Mouse (Mus musculus) liver, embryonic 14.5 days (tissue): ENCODE measurements around the gene Ing3. TPM values are rescaled to one million over a fixed set of nuclear protein-coding genes. Genes with fewer than 3 reads are reported as not detected.

Experiments
- ATAC-seq: fragments of 200-750 bp; cut with Nextera tagmentation; 2 replicates; pipeline ENCODE4 v1.8.0; 2017; ENCODE audit warnings: moderate number of reproducible peaks, mild to moderate bottlenecking, moderate library complexity; ENCODE audit not compliant: insufficient read depth
- DNase-seq, 3 experiments: peaks; one replicate each; pipeline ENCODE4 v3.0.0-alpha.2; 2012 to 2013; ENCODE audit warnings: low read depth in 3 of 3, low spot score in 3 of 3
- H3K27ac ChIP-seq: fragments of 300-500 bp; sonication (generic); 2 replicates; pipeline ENCODE4 v1.5.1; 2014; ENCODE audit warnings: moderate library complexity, mild to moderate bottlenecking, control low read depth, inconsistent platforms
- H3K27me3 ChIP-seq: fragments of 300-500 bp; sonication (generic); 2 replicates; pipeline ENCODE4 v1.6.1; 2014; ENCODE audit warnings: mild to moderate bottlenecking, low read length, moderate library complexity; ENCODE audit not compliant: control insufficient read depth, insufficient read depth
- H3K36me3 ChIP-seq: fragments of 300-500 bp; sonication (generic); replicated peaks from 2 replicates; pipeline ENCODE4 v1.6.1; 2014; ENCODE audit warnings: low read depth; ENCODE audit not compliant: control insufficient read depth, insufficient read depth
- H3K4me1 ChIP-seq, 2 experiments: fragments of 200-500 bp in 1 of 2; fragments of 300-500 bp in 1 of 2; sonication (generic) in 1 of 2; replicated peaks; 2 replicates each; pipeline ENCODE4 v1.6.1; 2012 to 2014; ENCODE audit warnings: antibody characterized with exemption in 1 of 2, inconsistent platforms in 1 of 2, low read length in 1 of 2; ENCODE audit not compliant: control insufficient read depth in 2 of 2, insufficient read depth in 2 of 2
- H3K4me2 ChIP-seq: fragments of 300-500 bp; sonication (generic); 2 replicates; pipeline ENCODE4 v1.6.1; 2014; ENCODE audit warnings: low read depth, mild to moderate bottlenecking, control low read depth, moderate library complexity
- H3K4me3 ChIP-seq, 2 experiments: fragments of 200-500 bp in 1 of 2; fragments of 300-500 bp in 1 of 2; sonication (generic) in 1 of 2; 2 replicates each; pipeline ENCODE4 v1.5.1; 2012 to 2014; ENCODE audit warnings: low read depth in 2 of 2, low read length in 2 of 2, mild to moderate bottlenecking in 2 of 2, control low read depth in 1 of 2, inconsistent platforms in 1 of 2, moderate library complexity in 1 of 2; ENCODE audit not compliant: insufficient read depth in 1 of 2
- H3K9ac ChIP-seq: fragments of 300-500 bp; sonication (generic); replicated peaks from 2 replicates; pipeline ENCODE4 v1.6.1; 2014; ENCODE audit warnings: mild to moderate bottlenecking, control low read depth, moderate library complexity
- H3K9me3 ChIP-seq: fragments of 300-500 bp; sonication (generic); 2 replicates; pipeline ENCODE4 v1.6.1; 2016; ENCODE audit warnings: low read length, mixed read lengths; ENCODE audit not compliant: control insufficient read depth
- CTCF ChIP-seq: IDR thresholded peaks from 2 replicates; pipeline ENCODE4 v1.5.1; 2016; ENCODE audit warnings: antibody characterized with exemption, low read depth, control low read depth
- EP300 ChIP-seq: IDR thresholded peaks from 2 replicates; pipeline ENCODE4 v1.6.1; 2016; ENCODE audit warnings: antibody characterized with exemption, low read depth
- WGBS: fragments of 180-500 bp; shearing (Covaris S2); extraction: QIAGEN DNeasy Blood & Tissue Kit; methylation state at CpG from one replicate; pipeline ENCODE4 v1.1.7; 2014; ENCODE audit not compliant: insufficient replicate concordance; 5-methylcytosine and 5-hydroxymethylcytosine counted together
- polyA plus RNA-seq, 2 experiments: library from polyadenylated mRNA; depleted of rRNA in 1 of 2; stranded (reverse) in 1 of 2; unstranded in 1 of 2; fragments of >200 nt; fragmentation: Nextera tagmentation in 1 of 2; extraction: Ambion mirVana in 1 of 2; gene quantifications; 2 replicates each; pipeline versions ENCODE4 v1.2.1 to v1.2.3; 2012 to 2014

Ing3 gene
- polyA plus RNA-seq (2012; rRNA removed) (3.6 and 5.5 TPM in 2 replicates), polyA plus RNA-seq (2014; fragmentation: Nextera tagmentation; extraction: Ambion mirVana) (16.1 and 16.6 TPM in 2 replicates)

DNA sequence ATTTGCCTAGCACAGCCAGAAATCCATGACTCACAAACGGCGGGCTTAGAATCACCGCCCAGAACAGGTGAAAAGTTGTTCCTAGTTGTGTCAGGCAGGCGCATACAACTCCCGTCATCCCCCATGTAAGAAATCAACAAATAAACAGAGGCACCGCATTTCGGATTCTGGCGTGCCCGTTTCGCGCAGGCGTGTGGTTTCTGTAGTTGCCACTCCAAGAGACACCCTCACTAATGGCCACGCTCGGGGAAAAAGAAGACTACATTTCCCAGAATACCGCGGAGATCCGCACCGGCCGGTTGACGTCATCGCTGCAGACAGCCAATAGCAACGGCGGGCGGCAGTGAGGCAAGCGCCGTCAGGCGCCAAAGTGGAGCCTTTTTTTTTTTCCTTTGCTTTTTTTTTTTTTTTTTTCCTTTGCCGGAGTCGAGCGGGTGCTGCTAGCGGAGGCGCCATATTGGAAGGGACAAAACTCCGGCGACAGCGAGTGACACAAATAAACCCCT, at the start of gene Ing3:
Ing3 (plus strand) TSS at position 346 of the 506 bp plus-strand sequence.
- no peaks in the 10 kb centered on the region for H3K9me3 ChIP-seq
- H3K36me3 ChIP-seq, result 0 out of 2 replicates have a peak, but pooled peaks cover 3% of the 10 kb centered on the region
- TF ChIP-seq EP300 (no peak), CTCF (no peak)
- H3K4me3 ChIP-seq, result peak within 1 kb of the TSS; percentile 79 to 86
- H3K27me3 ChIP-seq, result no peaks in the 10 kb centered on the region
- DNase-seq, result peak; percentile 97 to 98 (median 98)
- H3K4me1 ChIP-seq, result peaks cover 6 to 10% of the 10 kb centered on the region in 2 experiments; a peak in 3 of 4 replicates
- H3K4me2 ChIP-seq, result peak within 1 kb of the TSS; percentile 95
- H3K27ac ChIP-seq, result peak within 1 kb of the TSS; percentile 92
- peak within 1 kb of the TSS; percentile 96 for H3K9ac ChIP-seq
- under 1% methylated on average over 35 of the region's 35 CpGs for WGBS
- ATAC-seq, result peak; percentile 94

DNA sequence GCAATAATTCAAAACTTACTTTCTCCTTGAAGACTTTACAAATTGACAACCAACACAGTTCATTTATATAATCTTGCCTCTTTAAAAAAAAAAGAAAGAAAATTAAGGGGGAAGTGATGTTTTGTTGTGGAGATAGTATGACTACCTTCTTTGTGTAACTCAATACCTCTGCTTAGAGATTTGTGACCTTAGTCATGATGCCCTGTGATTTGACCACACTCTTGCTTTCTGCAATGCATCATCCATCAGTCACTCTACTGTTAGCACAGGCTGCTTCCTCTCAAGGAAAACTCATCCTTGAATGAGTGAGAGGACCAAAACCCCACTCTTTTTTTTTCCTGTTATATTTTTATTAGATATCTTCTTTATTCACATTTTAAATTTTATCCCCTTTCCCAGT, 39.7 kb upstream of the Ing3 start:
- no peak for TF ChIP-seq CTCF
- no peak for TF ChIP-seq EP300
- Histone ChIP-seq H3K27ac (no peak overlapping the region), H3K4me1 (no peaks in the 10 kb centered on the region), H3K4me2 (no peak overlapping the region), H3K36me3 (no peaks in the 10 kb centered on the region), H3K9me3 (no peaks in the 10 kb centered on the region), H3K9ac (no peak overlapping the region), H3K4me3 (no peak overlapping the region), H3K27me3 (no peaks in the 10 kb centered on the region; the same call in 1 of the 2 replicates)
- DNase-seq (no peak), ATAC-seq (no peak)

DNA sequence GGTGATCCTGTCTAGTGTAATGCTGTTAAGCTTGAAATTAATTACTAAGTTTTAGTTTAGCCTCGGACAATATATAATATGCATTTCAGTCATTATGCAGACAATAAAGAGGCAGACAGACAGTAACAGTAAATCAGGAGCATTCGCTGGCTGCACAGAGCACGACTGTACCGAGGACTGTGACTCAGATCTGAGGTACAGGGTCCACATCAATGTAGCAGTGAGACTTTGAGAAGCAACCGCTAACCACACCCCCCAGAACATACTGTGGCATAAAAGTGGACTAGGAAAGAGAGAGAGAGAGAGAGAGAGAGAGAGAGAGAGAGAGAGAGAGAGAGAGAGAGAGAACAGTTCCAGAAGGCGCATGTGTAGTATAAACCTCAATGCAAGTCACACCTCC, 38.6 kb upstream of the Ing3 start:
- H3K27ac ChIP-seq, result no peak overlapping the region
- H3K4me3 ChIP-seq, result no peak overlapping the region
- H3K4me2 ChIP-seq, result no peak overlapping the region
- TF ChIP-seq CTCF (no peak), EP300 (no peak)
- no peaks in the 10 kb centered on the region; the same call in 1 of the 2 replicates for H3K27me3 ChIP-seq
- 63% methylated on average over 6 of the region's 6 CpGs for WGBS
- H3K4me1 ChIP-seq, result no peaks in the 10 kb centered on the region
- no peak overlapping the region for H3K9ac ChIP-seq
- no peaks in the 10 kb centered on the region for H3K9me3 ChIP-seq
- ATAC-seq, result no peak
- H3K36me3 ChIP-seq, result no peaks in the 10 kb centered on the region
- DNase-seq, result no peak

DNA sequence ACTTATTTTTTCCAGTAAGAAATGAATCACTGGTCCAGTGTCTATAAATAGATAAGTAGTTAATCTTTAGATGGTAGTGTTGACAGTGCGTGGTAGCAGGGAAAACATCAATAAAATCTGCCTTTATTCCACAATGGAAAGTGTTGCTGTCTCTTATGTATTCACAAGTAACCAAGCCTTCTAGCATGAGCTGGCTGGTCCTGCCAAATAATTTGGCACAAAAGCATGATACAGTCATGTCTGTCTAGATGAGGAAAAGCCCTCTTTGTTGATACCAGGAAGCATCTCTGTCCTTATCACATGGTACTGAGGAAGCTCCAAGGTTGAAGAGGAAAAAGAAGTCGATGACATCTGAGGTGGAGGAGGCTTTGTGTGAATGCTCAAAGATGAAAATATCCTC, 32.8 kb upstream of the Ing3 start:
- no peaks in the 10 kb centered on the region for H3K36me3 ChIP-seq
- WGBS, result 61% methylated on average over 2 of the region's 2 CpGs
- no peaks in the 10 kb centered on the region for H3K4me1 ChIP-seq
- no peak for ATAC-seq
- no peaks in the 10 kb centered on the region for H3K9me3 ChIP-seq
- TF ChIP-seq EP300, result no peak
- TF ChIP-seq CTCF, result no peak
- H3K27ac ChIP-seq, result no peak overlapping the region
- DNase-seq, result no peak
- no peak overlapping the region for H3K9ac ChIP-seq
- H3K4me2 ChIP-seq, result no peak overlapping the region
- no peaks in the 10 kb centered on the region; the same call in 1 of the 2 replicates for H3K27me3 ChIP-seq
- no peak overlapping the region for H3K4me3 ChIP-seq

DNA sequence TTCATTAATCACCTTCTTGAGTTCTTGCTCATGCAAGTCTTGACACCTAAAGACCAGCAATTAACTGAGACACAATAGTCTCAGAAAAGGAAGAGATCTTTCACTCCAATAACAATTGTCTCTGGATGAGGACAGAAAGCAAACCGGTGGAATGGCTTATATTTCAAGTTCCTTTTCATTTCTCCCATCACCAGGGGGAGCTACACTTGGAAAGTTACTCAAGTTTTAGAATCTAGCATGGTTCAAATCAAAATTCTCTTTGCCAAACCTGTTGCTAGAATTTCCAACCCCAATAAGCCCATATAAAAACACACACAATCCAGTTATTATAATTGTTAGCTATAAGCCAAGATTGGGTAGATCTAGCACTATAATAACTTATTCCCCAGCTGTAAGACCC, 25.2 kb upstream of the Ing3 start:
- Histone ChIP-seq H3K36me3 (no peaks in the 10 kb centered on the region), H3K9ac (no peak overlapping the region), H3K9me3 (no peaks in the 10 kb centered on the region), H3K27ac (no peak overlapping the region), H3K4me2 (no peak overlapping the region), H3K4me1 (no peaks in the 10 kb centered on the region), H3K27me3 (no peaks in the 10 kb centered on the region), H3K4me3 (no peak overlapping the region)
- ATAC-seq (no peak), DNase-seq (no peak)
- 5% methylated on average over 1 of the region's 1 CpGs for WGBS
- TF ChIP-seq CTCF (no peak), EP300 (no peak)
